Mouse (Mus musculus) induced T-regulatory cell, adult 2 months (primary cell): ENCODE measurements around the gene Gal3st2c.
A peak's percentile ranks its signal among the peaks of the same experiment; 100 is the strongest.
"Not testable (repeated sequence)": the region's sequence is repeated elsewhere in the genome, so short reads cannot be mapped to it uniquely, and the experiment has no call there.

Experiments used
- DNase-seq: peaks from one replicate; pipeline ENCODE4 v3.0.0-alpha.2; 2012; ENCODE audit warnings: low read depth

Gal3st2c gene

GRCm38 (mm10) chr1:93990209-93990608 lies at the start of gene Gal3st2c:
Gene Gal3st2c (plus strand): TSS chr1:93990509.
- not testable (repeated sequence) for DNase-seq

- DNase-seq, result not testable (repeated sequence)
Measured at GRCm38 (mm10) chr1:93949087-93949486, 41.2 kb upstream of the Gal3st2c start.

DNA sequence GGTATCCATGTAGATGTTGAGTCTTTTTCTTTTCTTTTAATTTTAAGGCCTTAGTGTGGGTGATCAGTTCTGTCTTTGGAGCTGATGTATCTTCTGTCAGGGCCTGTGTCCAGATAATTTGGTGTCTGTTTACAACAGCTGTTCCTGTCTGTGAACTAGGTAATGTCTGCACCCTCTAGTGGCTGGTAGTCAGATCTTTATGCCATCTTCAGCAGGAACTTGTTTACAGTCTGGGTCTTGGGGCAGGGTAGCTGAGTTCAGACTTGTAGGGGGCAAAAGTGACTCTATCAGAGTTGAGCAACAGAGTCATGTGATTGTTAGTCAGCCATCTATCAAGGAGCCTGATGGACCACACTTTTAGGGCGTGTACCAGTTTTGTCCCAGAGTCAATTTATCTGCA lies 23.8 kb upstream of the Gal3st2c start:
- not testable (repeated sequence) for DNase-seq

GRCm38 (mm10) chr1:93970380-93970779 lies 19.9 kb upstream of the Gal3st2c start:
- not testable (repeated sequence) for DNase-seq

- not testable (repeated sequence) for DNase-seq
Measured at GRCm38 (mm10) chr1:93970797-93971196, 19.5 kb upstream of the Gal3st2c start.

- not testable (repeated sequence) for DNase-seq
Measured at GRCm38 (mm10) chr1:93975764-93976163, 14.5 kb upstream of the Gal3st2c start.

- not testable (repeated sequence) for DNase-seq
Measured at GRCm38 (mm10) chr1:93978287-93978686, 12.0 kb upstream of the Gal3st2c start.

DNA sequence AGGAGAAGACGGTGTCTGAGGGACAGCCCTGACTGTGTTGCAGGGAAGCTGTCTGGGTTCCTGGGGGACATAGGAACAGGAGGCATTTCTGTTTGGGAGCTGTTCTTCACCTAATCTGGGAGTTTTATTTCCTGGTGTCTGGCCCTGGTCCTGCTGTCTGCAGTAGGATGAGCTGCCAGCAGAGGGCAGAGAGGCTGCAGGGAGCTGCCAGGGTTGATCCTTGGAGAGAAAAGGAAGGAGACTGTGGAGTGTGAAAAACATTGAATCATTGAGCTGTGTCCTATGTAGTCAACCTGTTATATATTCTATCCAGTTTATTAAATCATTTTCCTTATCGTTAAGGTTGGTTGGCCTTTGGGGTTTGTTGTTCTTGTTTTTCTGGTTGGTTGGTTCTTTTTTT lies 9.4 kb upstream of the Gal3st2c start:
- not testable (repeated sequence) for DNase-seq

DNA sequence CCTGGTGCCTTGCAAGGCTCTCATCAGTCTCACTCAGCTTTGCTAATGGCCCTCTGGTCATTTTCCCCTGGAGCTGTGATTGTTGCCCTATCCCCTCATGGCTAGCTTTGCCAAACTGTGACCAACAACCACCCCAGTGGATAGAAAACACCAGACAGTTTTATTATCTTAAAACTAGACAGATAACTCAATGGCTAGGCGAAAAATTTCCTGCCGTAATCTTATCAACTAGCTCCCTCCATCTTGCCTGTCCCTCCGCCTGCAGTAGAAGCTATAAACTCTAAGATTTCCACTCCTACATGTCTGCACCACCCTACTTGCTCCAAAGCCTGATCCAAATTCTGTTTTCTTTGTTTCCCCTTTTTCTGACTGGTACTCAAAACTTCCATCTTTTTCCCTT lies 4.1 kb upstream of the Gal3st2c start:
- DNase-seq, result no peak

- DNase-seq, result no peak
Measured at GRCm38 (mm10) chr1:93988786-93989185, 1.5 kb upstream of the Gal3st2c start.

DNA sequence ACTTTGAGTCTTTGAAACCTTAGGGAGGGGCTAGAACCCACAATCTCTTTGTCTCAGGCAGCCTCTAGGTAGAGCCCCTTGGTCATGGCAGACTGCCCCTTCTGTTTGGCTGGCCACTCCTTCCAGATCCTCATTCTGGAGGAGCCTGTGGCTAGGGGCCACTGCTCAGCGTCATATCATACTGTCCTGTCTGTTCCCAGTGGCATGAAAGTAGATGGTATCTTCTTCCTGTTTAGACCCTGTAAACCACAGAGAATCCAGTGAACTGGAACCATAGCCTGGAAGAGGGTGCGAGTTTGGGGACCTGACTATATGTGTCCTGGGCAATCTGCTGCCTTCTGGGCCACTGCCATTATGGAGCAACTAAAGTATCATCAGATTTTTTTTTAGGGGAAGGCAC lies 759 bp downstream of the Gal3st2c start:
- DNase-seq, result not testable (repeated sequence)

GRCm38 (mm10) chr1:93991491-93991890 lies 1.2 kb downstream of the Gal3st2c start:
- DNase-seq, result not testable (repeated sequence)

- DNase-seq, result no peak
Measured at GRCm38 (mm10) chr1:94001023-94001422, 10.7 kb downstream of the Gal3st2c start.

- not testable (repeated sequence) for DNase-seq
Measured at GRCm38 (mm10) chr1:94005954-94006506, 15.7 kb downstream of the Gal3st2c start.

DNA sequence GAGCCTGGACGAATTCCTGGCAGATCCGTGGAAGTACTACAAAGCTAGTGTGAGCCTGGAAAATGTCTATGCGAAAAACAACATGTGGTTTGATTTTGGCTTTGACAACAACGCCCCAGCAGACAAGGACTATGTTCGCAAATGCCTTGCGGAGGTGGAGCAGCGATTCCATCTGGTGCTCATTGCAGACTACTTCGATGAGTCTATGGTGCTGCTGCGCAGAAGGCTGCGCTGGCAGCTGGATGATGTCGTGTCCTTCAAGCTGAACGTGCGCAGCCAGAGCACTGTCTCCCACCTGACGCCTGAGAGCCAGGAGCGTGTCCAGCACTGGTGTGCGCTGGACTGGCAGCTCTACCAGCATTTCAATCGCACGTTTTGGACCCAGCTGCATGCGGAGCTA lies 18.5 kb downstream of the Gal3st2c start:
- not testable (repeated sequence) for DNase-seq

- peak; percentile 40 for DNase-seq
Measured at GRCm38 (mm10) chr1:94011643-94012042, 21.3 kb downstream of the Gal3st2c start.

GRCm38 (mm10) chr1:94020151-94020550 lies 29.8 kb downstream of the Gal3st2c start, which contains the start of gene Neu4:
Gene Neu4 (plus strand): TSS chr1:94020451.
- no peak for DNase-seq

DNA sequence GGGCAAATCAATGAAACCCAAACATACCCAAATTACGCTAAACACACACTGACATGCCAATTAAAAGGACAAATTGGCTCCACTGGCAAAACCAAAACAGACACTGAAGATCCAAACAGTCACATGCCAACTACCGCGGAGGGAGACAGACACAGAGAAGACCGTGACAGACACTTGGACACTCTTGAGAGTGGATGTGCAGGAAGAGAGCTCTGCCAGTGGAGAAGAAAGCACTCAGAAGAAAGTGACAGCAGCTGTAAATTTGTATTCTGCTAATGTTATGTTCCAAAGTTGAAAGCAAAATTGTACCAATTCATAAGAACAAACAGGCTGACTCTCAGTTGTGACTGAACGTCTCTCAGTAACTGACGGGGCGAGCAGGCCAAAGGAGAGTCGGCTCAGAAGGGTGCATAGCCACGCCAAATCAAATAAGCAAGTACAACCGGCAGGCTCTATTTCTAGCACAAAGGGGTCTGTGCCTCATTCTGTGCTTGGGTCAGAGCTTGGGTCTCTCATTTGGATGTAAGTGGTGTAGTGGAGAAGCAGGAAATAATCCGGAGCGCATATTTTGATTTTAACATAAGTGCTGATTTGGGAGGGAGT lies 37.3 kb downstream of the Gal3st2c start:
- DNase-seq, result no peak

DNA sequence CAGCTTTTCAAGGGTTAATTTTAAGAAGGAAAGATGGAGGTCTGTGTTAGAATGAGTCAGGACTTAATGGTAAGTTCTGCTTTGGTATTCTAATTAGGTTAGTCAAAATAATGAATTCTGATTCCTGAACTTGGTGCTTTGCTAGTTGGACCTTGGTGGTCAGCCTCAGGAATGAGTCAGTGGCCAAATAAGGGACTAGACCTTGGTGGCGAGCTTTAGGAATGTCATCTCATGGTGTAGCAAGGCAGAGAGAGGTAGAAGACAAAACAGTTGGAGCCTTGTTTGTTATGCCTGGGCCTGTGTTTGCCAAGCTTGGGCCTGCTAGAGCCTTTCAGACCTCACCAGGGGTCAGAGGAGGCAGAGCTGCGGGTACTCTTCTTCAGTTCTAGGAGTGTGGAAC lies 38.4 kb downstream of the Gal3st2c start:
- no peak for DNase-seq

GRCm38 (mm10) chr1:94033075-94033602 lies 42.8 kb downstream of the Gal3st2c start:
- DNase-seq, result no peak

DNA sequence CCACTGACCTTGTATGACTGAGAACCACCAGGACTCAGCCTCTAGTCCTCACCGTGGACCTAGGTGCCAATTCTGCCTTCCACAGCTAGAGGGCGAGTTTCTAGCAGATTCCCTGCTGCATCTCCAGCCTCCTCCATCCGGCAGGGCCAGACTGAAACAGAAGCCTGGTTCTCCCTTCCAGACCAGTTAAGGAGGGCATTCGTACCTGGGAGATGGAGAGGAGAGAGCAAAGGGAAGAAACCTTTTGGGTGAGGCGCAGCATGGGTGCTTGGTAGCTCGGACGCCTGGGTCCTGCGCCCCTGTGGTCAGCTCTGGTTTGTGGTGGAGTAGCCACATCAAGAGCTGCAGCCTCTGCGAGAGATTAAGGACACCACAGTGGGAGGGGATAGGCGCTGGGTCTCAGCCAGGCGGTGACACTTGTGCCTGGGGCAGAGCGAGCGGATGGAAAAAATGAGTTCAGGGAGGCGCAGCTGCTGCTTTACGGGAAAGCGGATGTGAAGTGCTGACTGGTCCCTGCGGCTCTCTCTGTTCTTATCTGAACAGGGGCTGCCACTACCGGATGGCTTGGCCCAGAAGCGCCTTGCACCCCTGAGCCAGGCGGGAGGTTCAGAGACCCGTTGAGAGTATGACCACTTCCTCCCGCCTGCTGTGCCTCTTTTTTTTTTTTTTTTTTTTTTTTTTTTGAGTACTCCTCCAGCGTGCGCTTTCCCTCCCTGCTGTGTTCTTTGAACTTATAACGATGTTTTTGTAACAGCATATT lies 44.9 kb downstream of the Gal3st2c start:
- DNase-seq, result peak; percentile 92

- no peak for DNase-seq
Measured at GRCm38 (mm10) chr1:94040391-94040790, 50.1 kb downstream of the Gal3st2c start.

DNA sequence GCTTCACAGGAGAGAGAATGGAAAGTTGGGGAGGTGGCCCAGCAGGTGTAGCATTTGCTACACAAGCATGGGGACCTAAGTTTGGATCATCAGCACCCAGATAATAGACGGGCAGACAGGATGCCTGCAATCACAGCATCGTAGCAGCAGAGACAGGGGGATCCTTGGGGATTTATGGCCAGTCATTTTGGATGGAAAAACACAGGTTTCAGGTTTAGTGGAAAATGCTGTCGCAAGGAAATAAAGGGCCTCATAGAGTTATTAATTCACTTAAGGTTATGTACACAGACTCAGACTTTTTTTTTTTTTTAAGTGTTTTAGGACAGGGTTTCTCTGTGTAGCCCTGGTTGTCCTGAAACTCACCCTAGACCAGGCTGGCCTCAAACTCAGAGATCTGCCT lies 55.2 kb downstream of the Gal3st2c start:
- DNase-seq, result no peak
